Mouse (Mus musculus): Measurements from ENCODE around the gene Inhbc.

DNA sequence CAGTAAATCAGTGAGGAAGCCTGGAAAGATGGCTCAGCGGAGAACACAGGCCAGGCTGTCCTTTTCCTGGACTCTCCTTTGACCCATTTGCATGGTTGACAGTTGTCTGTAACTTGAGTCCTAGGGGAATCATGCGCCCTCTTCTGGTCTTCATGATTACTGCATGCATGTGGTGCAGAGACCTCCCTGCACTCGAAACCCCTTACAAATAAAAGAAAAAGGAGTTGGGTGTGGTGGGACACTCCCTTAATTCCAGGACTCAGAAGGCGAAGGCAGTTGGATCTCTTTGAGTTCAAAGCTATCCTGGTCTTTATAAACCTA lies 57.9 kb downstream of the Inhbc start:
- TF ChIP-seq CTCF (IDR thresholded peaks at IDR 0.05; ENCODE audit: borderline replicate concordance, extremely low read depth, insufficient read depth, insufficient read length) (peak; percentile 89), POLR2A (IDR thresholded peaks at IDR 0.05; ENCODE audit: borderline replicate concordance, extremely low read depth, insufficient read depth, insufficient read length, poor library complexity, severe bottlenecking) (no peak)
